Mouse (Mus musculus): ENCODE results near the gene Meis3.
A peak's percentile ranks its signal among the peaks of the same experiment; 100 is the strongest.

Meis3 gene

GRCm38 (mm10) chr7:16213986-16214385, 39.1 kb downstream of the Meis3 start:
- no peak for DNase-seq

- peak; percentile 97 for DNase-seq
Measured at GRCm38 (mm10) chr7:16221582-16222272, 46.8 kb downstream of the Meis3 start, which contains the start of gene Dhx34. Dhx34 (minus strand) TSS chr7:16222037.

GRCm38 (mm10) chr7:16229869-16230268, 55.0 kb downstream of the Meis3 start:
- no peak for DNase-seq

Data from cerebellum, adult 8-10 months (tissue).